Mouse (Mus musculus) small intestine, adult 2 months (tissue): ENCODE results near the gene Fcna. TPM values are rescaled to one million over a fixed set of nuclear protein-coding genes. Genes with fewer than 3 reads are reported as not detected.

Source experiments
- H3K27ac ChIP-seq: fragments of 200-500 bp; 2 replicates; pipeline ENCODE4 v1.5.1; 2012; ENCODE audit warnings: low read depth, low read length, control low read depth, inconsistent platforms; ENCODE audit not compliant: insufficient read depth
- H3K27me3 ChIP-seq: fragments of 200-500 bp; 2 replicates; pipeline ENCODE4 v1.6.1; 2012; ENCODE audit warnings: mild to moderate bottlenecking, moderate library complexity, low read length, inconsistent platforms; ENCODE audit not compliant: control insufficient read depth, insufficient read depth
- H3K36me3 ChIP-seq: fragments of 200-500 bp; 2 replicates; pipeline ENCODE4 v1.6.1; 2012; ENCODE audit warnings: mild to moderate bottlenecking, low read length, control low read depth, inconsistent platforms; ENCODE audit not compliant: control insufficient read depth, insufficient read depth
- H3K4me1 ChIP-seq: fragments of 200-500 bp; 2 replicates; pipeline ENCODE4 v1.6.1; 2012; ENCODE audit warnings: low read length, inconsistent platforms, mixed read lengths; ENCODE audit not compliant: control insufficient read depth, insufficient read depth, insufficient read length
- H3K4me3 ChIP-seq: fragments of 200-500 bp; 2 replicates; pipeline ENCODE4 v1.5.1; 2012; ENCODE audit warnings: low read depth, mild to moderate bottlenecking, control low read depth, inconsistent platforms, low read length, moderate library complexity
- CTCF ChIP-seq: fragments of 200-500 bp; IDR thresholded peaks from 2 replicates; pipeline ENCODE4 v1.5.1; 2012; ENCODE audit warnings: low read depth, mild to moderate bottlenecking, control low read depth, inconsistent platforms, low read length, moderate library complexity, mixed read lengths; ENCODE audit not compliant: insufficient replicate concordance, insufficient read length; ENCODE audit errors: extremely low read depth
- POLR2A ChIP-seq: fragments of 200-500 bp; IDR thresholded peaks from 2 replicates; pipeline ENCODE4 v1.6.1; 2012; ENCODE audit warnings: low read depth, mild to moderate bottlenecking, control low read depth, inconsistent platforms, low read length, moderate library complexity
- WGBS: fragments of 180-500 bp; shearing (Covaris S2); methylation state at CpG from one replicate; pipeline ENCODE4 v1.1.7; 2018; 5-methylcytosine and 5-hydroxymethylcytosine counted together
- polyA plus RNA-seq: library from polyadenylated mRNA; depleted of rRNA; stranded (reverse); fragments of >200 nt; gene quantifications from 2 replicates; pipeline ENCODE4 v1.2.3, GENCODE M21; 2012

Fcna gene
- polyA plus RNA-seq, 1 experiment: 0.65 TPM

GRCm38 (mm10) chr2:25583571-25583970, 44.3 kb downstream of the Fcna start:
- TF ChIP-seq CTCF (no peak), POLR2A (no peak)
- Histone ChIP-seq H3K27ac (no peak overlapping the region), H3K4me1 (peaks cover 21% of the 10 kb centered on the region), H3K36me3 (peaks cover 25% of the 10 kb centered on the region), H3K4me3 (no peak overlapping the region), H3K27me3 (peaks cover 17% of the 10 kb centered on the region)
- WGBS: 68% methylated on average over 4 of the region's 4 CpGs

- TF ChIP-seq CTCF (no peak), POLR2A (no peak)
- no peak overlapping the region for H3K4me3 ChIP-seq
- H3K36me3 ChIP-seq: peaks cover 25% of the 10 kb centered on the region
- 63% methylated on average over 6 of the region's 6 CpGs for WGBS
- H3K4me1 ChIP-seq: peaks cover 21% of the 10 kb centered on the region
- H3K27ac ChIP-seq: no peak overlapping the region
- H3K27me3 ChIP-seq: peaks cover 22% of the 10 kb centered on the region
Measured at GRCm38 (mm10) chr2:25583120-25583481, 44.7 kb downstream of the Fcna start.

GRCm38 (mm10) chr2:25582466-25583119, 45.2 kb downstream of the Fcna start:
- 55% methylated on average over 12 of the region's 12 CpGs for WGBS
- H3K4me1 ChIP-seq: peaks cover 22% of the 10 kb centered on the region
- no peak overlapping the region for H3K4me3 ChIP-seq
- peaks cover 23% of the 10 kb centered on the region for H3K36me3 ChIP-seq
- H3K27me3 ChIP-seq: peaks cover 27% of the 10 kb centered on the region
- TF ChIP-seq POLR2A: no peak
- TF ChIP-seq CTCF: no peak
- no peak overlapping the region for H3K27ac ChIP-seq

- Histone ChIP-seq H3K4me1 (peaks cover 26% of the 10 kb centered on the region), H3K36me3 (peaks cover 17% of the 10 kb centered on the region), H3K27me3 (peaks cover 34% of the 10 kb centered on the region), H3K27ac (no peak overlapping the region), H3K4me3 (no peak overlapping the region)
- TF ChIP-seq CTCF: no peak
- no peak for TF ChIP-seq POLR2A
- 20% methylated on average over 6 of the region's 6 CpGs for WGBS
Measured at GRCm38 (mm10) chr2:25581901-25582301, 45.9 kb downstream of the Fcna start.

- WGBS: 6% methylated on average over 19 of the region's 19 CpGs
- Histone ChIP-seq H3K4me1 (peaks cover 26% of the 10 kb centered on the region), H3K27ac (no peak within 1 kb of the TSS), H3K36me3 (peaks cover 13% of the 10 kb centered on the region), H3K27me3 (peaks cover 36% of the 10 kb centered on the region), H3K4me3 (peak within 1 kb of the TSS; percentile 40)
- TF ChIP-seq CTCF: peak; percentile 85; the same call in 1 of the 2 replicates
- no peak for TF ChIP-seq POLR2A
Measured at GRCm38 (mm10) chr2:25581294-25581864, 46.5 kb downstream of the Fcna start, which contains the start of gene Ajm1. Ajm1 (minus strand) TSS chr2:25581757.

GRCm38 (mm10) chr2:25580621-25581101, 47.2 kb downstream of the Fcna start:
- Histone ChIP-seq H3K27me3 (peaks cover 36% of the 10 kb centered on the region), H3K4me3 (no peak overlapping the region), H3K4me1 (peaks cover 27% of the 10 kb centered on the region), H3K27ac (no peak overlapping the region), H3K36me3 (peaks cover 13% of the 10 kb centered on the region)
- 19% methylated on average over 6 of the region's 6 CpGs for WGBS
- TF ChIP-seq CTCF (no peak), POLR2A (no peak)

- Histone ChIP-seq H3K36me3 (peaks cover 7% of the 10 kb centered on the region), H3K4me3 (peak overlapping the region; percentile 25), H3K4me1 (peaks cover 30% of the 10 kb centered on the region), H3K27ac (no peak overlapping the region), H3K27me3 (peaks cover 36% of the 10 kb centered on the region)
- TF ChIP-seq POLR2A (no peak), CTCF (peak; percentile 75; the same call in 1 of the 2 replicates)
- 2% methylated on average over 27 of the region's 27 CpGs for WGBS
Measured at GRCm38 (mm10) chr2:25579737-25580460, 47.9 kb downstream of the Fcna start.
